Mouse (Mus musculus): ENCODE results near the gene Capn5. TPM values are rescaled to one million over a fixed set of nuclear protein-coding genes. Genes with fewer than 3 reads are reported as not detected.

Gene Capn5
- polyA plus RNA-seq, 1 experiment from 2014 or later: 15.9 TPM

Other genes starting within 250 kb of the Capn5 start
- gene Myo7a, start 58.8 kb downstream of the Capn5 start, polyA plus RNA-seq (2015; fragmentation: Nextera tagmentation; extraction: Ambion mirVana): 15.8 and 15.9 TPM in 2 replicates
- 0.46 and 0.47 TPM in 2 replicates for gene Omp, start 32.8 kb downstream of the Capn5 start, polyA plus RNA-seq (2015; fragmentation: Nextera tagmentation; extraction: Ambion mirVana)
- gene B3gnt6, start 21.2 kb upstream of the Capn5 start, polyA plus RNA-seq (2015; fragmentation: Nextera tagmentation; extraction: Ambion mirVana): 0.15 and 0.42 TPM in 2 replicates
- gene Acer3, start 142.9 kb upstream of the Capn5 start, polyA plus RNA-seq (2015; fragmentation: Nextera tagmentation; extraction: Ambion mirVana): 9.1 and 10.8 TPM in 2 replicates
- gene Tsku, start 183.1 kb upstream of the Capn5 start, polyA plus RNA-seq (2015; fragmentation: Nextera tagmentation; extraction: Ambion mirVana): 7.9 and 8.6 TPM in 2 replicates